Mouse (Mus musculus): ENCODE measurements around the gene Dus3l. TPM values are rescaled to one million over a fixed set of nuclear protein-coding genes. Genes with fewer than 3 reads are reported as not detected.
A peak's percentile ranks its signal among the peaks of the same experiment; 100 is the strongest.

Dus3l gene
- 43.9 and 45.5 TPM in 2 replicates for polyA plus RNA-seq (2015; fragmentation: Nextera tagmentation; extraction: Ambion mirVana)

GRCm38 (mm10) chr17:56764474-56765354, at the start of gene Dus3l:
Gene Dus3l (plus strand): TSS chr17:56764757.
- no peaks in the 10 kb centered on the region for H3K27me3 ChIP-seq
- peak within 1 kb of the TSS; percentile 97 for H3K27ac ChIP-seq
- WGBS = under 1% methylated on average over 56 of the region's 58 CpGs
- H3K4me3 ChIP-seq = peak within 1 kb of the TSS; percentile 82
- peak within 1 kb of the TSS; percentile 79 for H3K4me2 ChIP-seq
- H3K9me3 ChIP-seq = no peaks in the 10 kb centered on the region
- H3K36me3 ChIP-seq = peaks cover 34% of the 10 kb centered on the region
- H3K4me1 ChIP-seq = peaks cover 31% of the 10 kb centered on the region
- peak within 1 kb of the TSS; percentile 70 for H3K9ac ChIP-seq
- ATAC-seq (ENCODE audit: insufficient number of reproducible peaks, low FRiP score, low TSS enrichment, low read depth) = peak; percentile 75

DNA sequence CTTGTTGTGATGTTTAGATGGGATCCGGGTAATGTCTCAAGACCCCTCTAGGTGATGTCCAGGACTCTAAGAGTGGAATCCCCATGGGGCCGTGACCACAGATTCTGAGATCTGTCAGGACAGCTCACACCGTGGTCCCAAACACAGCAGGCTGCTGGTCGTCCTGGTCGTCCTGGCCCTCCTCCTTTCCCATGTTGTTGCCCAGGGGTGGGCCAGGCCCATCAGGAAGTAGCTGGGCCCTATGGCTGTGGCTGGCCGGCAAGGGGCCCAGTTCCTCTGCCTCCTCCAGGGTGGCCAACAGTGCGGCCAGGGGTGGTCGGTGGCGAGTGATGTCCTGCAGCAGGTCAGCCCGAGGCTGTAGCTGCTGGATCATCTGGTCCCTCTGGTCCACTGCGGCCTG, 49.2 kb upstream of the Dus3l start:
- Histone ChIP-seq H3K27ac (no peak overlapping the region), H3K9ac (no peak overlapping the region), H3K4me3 (peak overlapping the region; percentile 83; the same call in 1 of the 2 replicates), H3K4me2 (0 out of 2 replicates have a peak overlapping the region, but pooled peaks have one; percentile 85), H3K4me1 (peaks cover 47% of the 10 kb centered on the region), H3K27me3 (no peaks in the 10 kb centered on the region), H3K9me3 (no peaks in the 10 kb centered on the region), H3K36me3 (peaks cover 25% of the 10 kb centered on the region)
- no peak for ATAC-seq (ENCODE audit: insufficient number of reproducible peaks, low FRiP score, low TSS enrichment, low read depth)
- 52% methylated on average over 11 of the region's 11 CpGs for WGBS

GRCm38 (mm10) chr17:56715914-56716654, 48.5 kb upstream of the Dus3l start:
- WGBS = 26% methylated on average over 22 of the region's 22 CpGs
- peaks cover 22% of the 10 kb centered on the region for H3K36me3 ChIP-seq
- H3K27ac ChIP-seq = peak overlapping the region; percentile 84
- H3K9ac ChIP-seq = peak overlapping the region; percentile 70
- H3K4me1 ChIP-seq = peaks cover 53% of the 10 kb centered on the region
- peak overlapping the region; percentile 83 for H3K4me3 ChIP-seq
- peak overlapping the region; percentile 85 for H3K4me2 ChIP-seq
- H3K9me3 ChIP-seq = no peaks in the 10 kb centered on the region
- no peaks in the 10 kb centered on the region for H3K27me3 ChIP-seq
- ATAC-seq (ENCODE audit: insufficient number of reproducible peaks, low FRiP score, low TSS enrichment, low read depth) = no peak

DNA sequence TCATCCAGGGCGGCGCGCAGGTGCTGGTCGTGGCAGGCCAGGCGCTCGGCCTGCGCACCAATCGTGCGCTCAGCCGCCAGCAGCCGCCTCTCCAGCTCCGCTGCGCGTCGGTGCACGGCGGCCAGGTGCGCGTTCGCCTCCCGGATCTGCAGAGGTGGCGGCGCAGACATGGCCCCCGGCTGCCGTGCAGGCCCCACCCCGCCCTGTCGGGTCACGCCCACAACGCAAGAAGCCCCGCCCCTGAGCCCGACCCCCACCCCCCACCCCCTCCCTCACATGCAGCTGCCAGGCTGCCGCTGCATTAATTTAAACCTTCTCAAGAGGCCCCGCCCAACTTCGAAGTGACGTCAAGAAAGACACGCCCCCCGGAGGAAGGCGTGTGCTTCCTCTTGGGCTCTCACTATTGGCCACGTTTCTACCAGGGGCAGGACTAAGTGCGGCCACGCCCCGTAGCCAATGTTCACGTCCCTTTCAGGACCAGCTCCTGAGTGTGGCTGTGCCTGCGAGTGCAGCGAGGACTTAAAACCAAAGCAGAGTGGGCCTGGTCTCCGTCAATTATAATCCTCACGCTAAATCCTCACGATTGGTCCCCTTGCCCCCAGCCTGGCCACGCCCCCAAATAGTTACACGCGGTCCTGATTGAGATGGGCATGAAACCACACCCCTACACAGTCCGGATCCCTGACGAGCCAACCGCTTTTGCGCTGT, 47.7 kb upstream of the Dus3l start:
- peak overlapping the region; percentile 89 for H3K9ac ChIP-seq
- H3K9me3 ChIP-seq = no peaks in the 10 kb centered on the region
- peak; percentile 92 for ATAC-seq (ENCODE audit: insufficient number of reproducible peaks, low FRiP score, low TSS enrichment, low read depth)
- H3K27me3 ChIP-seq = no peaks in the 10 kb centered on the region
- H3K4me1 ChIP-seq = peaks cover 53% of the 10 kb centered on the region
- peak overlapping the region; percentile 85 for H3K4me2 ChIP-seq
- H3K27ac ChIP-seq = peak overlapping the region; percentile 89
- peak overlapping the region; percentile 83 for H3K4me3 ChIP-seq
- peaks cover 22% of the 10 kb centered on the region for H3K36me3 ChIP-seq
- WGBS = under 1% methylated on average over 55 of the region's 55 CpGs

DNA sequence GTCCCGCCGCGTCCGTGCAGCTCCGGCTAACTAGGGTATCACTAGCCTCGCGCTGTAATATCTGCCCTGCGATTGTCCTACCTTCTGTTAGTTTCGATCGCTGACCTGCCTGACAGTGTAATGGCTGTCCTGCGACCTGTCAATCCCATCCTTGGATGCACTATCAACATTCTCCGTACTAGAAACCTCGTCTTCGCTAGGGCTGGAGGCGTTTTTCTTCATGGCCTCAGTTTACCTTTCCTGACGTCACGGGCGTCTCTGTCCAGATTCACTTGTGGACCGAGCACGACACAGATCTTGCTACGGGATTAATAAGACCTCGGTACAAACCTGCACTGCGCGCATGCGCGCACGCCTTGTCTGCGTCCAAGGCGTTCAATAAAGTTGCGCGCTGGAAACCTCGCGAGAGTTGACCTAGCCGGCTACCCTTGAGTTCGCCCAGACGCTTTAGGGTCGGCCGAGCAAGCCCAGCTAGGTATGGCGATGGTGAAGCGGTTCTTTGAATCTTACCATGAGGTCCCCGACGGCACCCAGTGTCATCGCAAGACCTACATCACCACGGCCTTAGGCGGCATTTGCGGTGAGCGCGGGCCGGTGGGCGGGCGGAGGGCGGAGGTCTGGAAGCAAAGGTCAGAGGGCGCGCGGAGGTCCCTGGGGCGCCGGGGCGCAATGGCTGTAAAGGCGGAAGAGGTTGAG, 47.0 kb upstream of the Dus3l start, which contains the start of the genes Ndufa11 and Vmac:
TSS of gene Ndufa11 (plus strand) at position 405 of the 696 bp plus-strand sequence.
TSS of gene Vmac (minus strand) at position 660 of the 696 bp plus-strand sequence.
- Histone ChIP-seq H3K4me3 (peak within 1 kb of the TSS; percentile 83), H3K27me3 (no peaks in the 10 kb centered on the region), H3K9ac (peak within 1 kb of the TSS; percentile 89), H3K27ac (peak within 1 kb of the TSS; percentile 89), H3K36me3 (peaks cover 21% of the 10 kb centered on the region), H3K4me2 (peak within 1 kb of the TSS; percentile 85), H3K4me1 (peaks cover 60% of the 10 kb centered on the region), H3K9me3 (no peaks in the 10 kb centered on the region)
- WGBS = under 1% methylated on average over 59 of the region's 59 CpGs
- peak; percentile 50 for ATAC-seq (ENCODE audit: insufficient number of reproducible peaks, low FRiP score, low TSS enrichment, low read depth)

DNA sequence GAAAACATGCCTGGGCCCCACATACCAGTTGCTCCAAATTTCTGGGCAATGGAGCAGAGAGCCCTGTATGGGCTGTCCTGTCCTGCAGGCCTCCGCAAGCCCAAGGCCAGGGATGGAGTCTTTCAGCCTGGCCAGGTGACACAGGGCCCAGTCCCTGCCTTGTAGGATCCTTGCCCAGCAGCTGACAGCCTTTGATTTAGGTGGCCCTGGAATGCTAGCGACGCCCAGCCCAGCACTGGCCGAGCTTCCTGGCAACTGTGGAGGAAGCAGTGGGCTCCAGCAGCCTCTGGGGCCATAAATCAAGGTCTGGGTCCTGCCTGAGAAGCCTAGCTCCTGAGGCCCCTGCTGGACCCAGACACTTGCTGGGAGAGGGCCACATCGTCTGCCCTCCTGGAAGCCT, 42.1 kb upstream of the Dus3l start:
- 34% methylated on average over 5 of the region's 5 CpGs for WGBS
- Histone ChIP-seq H3K9ac (no peak overlapping the region), H3K4me2 (no peak overlapping the region), H3K27me3 (no peaks in the 10 kb centered on the region), H3K4me3 (no peak overlapping the region), H3K36me3 (peaks cover 26% of the 10 kb centered on the region), H3K9me3 (no peaks in the 10 kb centered on the region), H3K27ac (peak overlapping the region; percentile 12), H3K4me1 (peaks cover 72% of the 10 kb centered on the region)
- ATAC-seq (ENCODE audit: insufficient number of reproducible peaks, low FRiP score, low TSS enrichment, low read depth) = no peak

DNA sequence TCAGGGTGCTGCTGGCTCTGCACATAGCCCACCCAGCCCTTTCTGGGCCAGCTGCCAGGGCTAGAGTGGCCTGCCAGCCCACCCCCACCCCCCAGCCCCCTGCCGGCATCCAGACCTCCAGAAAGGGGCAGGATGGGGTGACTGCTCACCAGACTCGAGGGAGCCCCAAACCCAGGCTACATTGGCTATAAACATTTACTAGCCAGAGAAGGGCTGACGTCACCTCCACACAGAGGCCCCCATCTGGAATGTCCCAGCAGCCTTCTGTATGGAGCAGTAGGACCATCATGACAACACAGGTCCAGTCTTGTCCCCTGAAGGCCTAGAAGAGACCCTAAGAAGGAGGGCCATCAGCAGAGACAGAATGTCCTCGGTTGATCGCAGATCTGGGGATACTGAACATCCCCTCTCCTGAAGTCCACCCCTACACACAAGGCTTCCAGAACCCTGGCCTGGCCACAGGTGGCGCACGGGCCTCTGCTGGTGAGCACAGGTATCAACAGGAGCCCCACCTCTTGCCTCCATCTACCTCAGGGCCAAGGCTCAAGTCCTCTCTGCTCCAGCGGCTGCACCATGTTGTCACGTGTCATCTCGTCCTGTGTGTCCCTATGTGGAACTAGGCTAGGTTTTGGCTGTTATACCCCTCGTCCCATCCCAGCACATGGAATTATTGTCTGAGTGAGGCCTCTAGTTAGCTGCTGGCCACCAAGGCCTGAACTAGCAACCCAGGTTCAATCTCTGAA, 41.0 kb upstream of the Dus3l start:
- Histone ChIP-seq H3K27me3 (no peaks in the 10 kb centered on the region), H3K36me3 (peaks cover 26% of the 10 kb centered on the region), H3K4me1 (peaks cover 74% of the 10 kb centered on the region), H3K9me3 (no peaks in the 10 kb centered on the region), H3K9ac (no peak overlapping the region), H3K4me3 (no peak overlapping the region), H3K4me2 (no peak overlapping the region), H3K27ac (0 out of 2 replicates have a peak overlapping the region, but pooled peaks have one; percentile 12)
- ATAC-seq (ENCODE audit: insufficient number of reproducible peaks, low FRiP score, low TSS enrichment, low read depth) = 0 out of 2 replicates have a peak, but pooled peaks have one; percentile 20
- WGBS = 59% methylated on average over 11 of the region's 11 CpGs

DNA sequence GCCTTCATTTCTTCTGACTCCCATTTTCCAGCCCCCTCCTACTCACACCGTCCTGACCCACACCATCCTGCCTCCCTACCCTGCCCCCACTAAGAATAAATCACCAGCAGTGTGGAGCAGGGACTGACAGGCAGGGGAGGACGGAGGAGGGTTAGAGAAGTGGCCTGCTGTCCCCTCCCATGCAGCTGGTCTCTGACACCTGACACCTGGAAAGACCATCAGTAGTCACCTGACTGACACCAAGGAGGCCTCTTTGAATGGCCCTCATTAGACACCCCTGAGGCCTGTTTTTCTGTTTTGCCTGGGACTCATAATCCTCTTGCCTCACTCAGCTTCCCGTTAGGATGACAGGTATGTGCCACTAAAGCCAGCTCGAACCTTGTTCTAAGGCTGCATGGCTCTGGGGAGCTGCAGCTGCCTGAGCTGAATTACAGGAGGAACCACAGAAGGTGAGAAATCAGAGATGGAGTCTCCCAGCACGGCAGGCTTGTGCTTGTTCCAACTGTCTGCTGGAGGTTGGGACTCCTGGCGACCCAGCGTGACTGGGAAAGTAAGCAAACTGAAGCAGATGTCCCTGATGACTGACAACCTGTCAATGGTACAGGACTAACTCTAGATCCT, 37.4 kb upstream of the Dus3l start:
- H3K4me3 ChIP-seq = no peak overlapping the region
- H3K9ac ChIP-seq = no peak overlapping the region
- H3K4me1 ChIP-seq = peaks cover 51% of the 10 kb centered on the region
- H3K27me3 ChIP-seq = no peaks in the 10 kb centered on the region
- H3K27ac ChIP-seq = peak overlapping the region; percentile 44; the same call in 1 of the 2 replicates
- H3K9me3 ChIP-seq = no peaks in the 10 kb centered on the region
- 0 out of 2 replicates have a peak overlapping the region, but pooled peaks have one; percentile 11 for H3K4me2 ChIP-seq
- WGBS = 11% methylated on average over 7 of the region's 7 CpGs
- no peak for ATAC-seq (ENCODE audit: insufficient number of reproducible peaks, low FRiP score, low TSS enrichment, low read depth)
- peaks cover 13% of the 10 kb centered on the region for H3K36me3 ChIP-seq

DNA sequence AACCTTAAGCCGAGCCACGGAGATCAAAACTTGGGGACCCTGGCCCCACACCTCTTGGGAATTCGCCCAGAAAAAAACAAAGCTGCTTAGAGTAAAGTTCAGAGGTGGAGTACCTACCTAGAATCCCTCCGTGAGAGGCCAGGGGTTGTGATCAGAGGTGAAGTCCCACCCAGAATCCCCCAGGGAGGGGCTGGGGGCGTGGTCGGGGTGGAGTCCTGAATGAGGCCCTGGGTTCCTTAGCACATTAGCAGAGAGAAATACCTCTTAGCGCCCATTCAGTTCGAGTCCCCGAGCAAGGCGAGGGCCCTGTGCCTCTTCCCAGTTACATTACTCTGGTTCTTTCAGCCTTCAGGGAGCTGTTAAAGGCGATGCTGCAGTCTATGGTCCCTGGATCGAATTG, 36.9 kb upstream of the Dus3l start:
- Histone ChIP-seq H3K4me3 (no peak overlapping the region), H3K4me2 (0 out of 2 replicates have a peak overlapping the region, but pooled peaks have one; percentile 11), H3K27ac (0 out of 2 replicates have a peak overlapping the region, but pooled peaks have one; percentile 44), H3K27me3 (no peaks in the 10 kb centered on the region), H3K36me3 (peaks cover 8% of the 10 kb centered on the region), H3K9ac (no peak overlapping the region), H3K4me1 (peaks cover 46% of the 10 kb centered on the region), H3K9me3 (no peaks in the 10 kb centered on the region)
- 9% methylated on average over 12 of the region's 12 CpGs for WGBS
- no peak for ATAC-seq (ENCODE audit: insufficient number of reproducible peaks, low FRiP score, low TSS enrichment, low read depth)

- Histone ChIP-seq H3K27ac (no peak overlapping the region), H3K9ac (no peak overlapping the region), H3K4me1 (peaks cover 42% of the 10 kb centered on the region), H3K4me2 (0 out of 2 replicates have a peak overlapping the region, but pooled peaks have one; percentile 11), H3K4me3 (no peak overlapping the region), H3K36me3 (peaks cover 3% of the 10 kb centered on the region; the same call in 1 of the 2 replicates), H3K9me3 (no peaks in the 10 kb centered on the region), H3K27me3 (no peaks in the 10 kb centered on the region)
- WGBS = 11% methylated on average over 12 of the region's 12 CpGs
- no peak for ATAC-seq (ENCODE audit: insufficient number of reproducible peaks, low FRiP score, low TSS enrichment, low read depth)
Measured at GRCm38 (mm10) chr17:56728117-56728516, 36.4 kb upstream of the Dus3l start.

All from limb, embryonic 15.5 days (tissue).